Mouse (Mus musculus) thymus, postnatal 10 days (tissue): ENCODE data around the gene Txndc8.

Experiments
- DNase-seq, 2 experiments: peaks; one replicate each; pipeline ENCODE4 v3.0.0; 2021; ENCODE audit warnings: low spot score in 2 of 2

The Txndc8 gene

DNA sequence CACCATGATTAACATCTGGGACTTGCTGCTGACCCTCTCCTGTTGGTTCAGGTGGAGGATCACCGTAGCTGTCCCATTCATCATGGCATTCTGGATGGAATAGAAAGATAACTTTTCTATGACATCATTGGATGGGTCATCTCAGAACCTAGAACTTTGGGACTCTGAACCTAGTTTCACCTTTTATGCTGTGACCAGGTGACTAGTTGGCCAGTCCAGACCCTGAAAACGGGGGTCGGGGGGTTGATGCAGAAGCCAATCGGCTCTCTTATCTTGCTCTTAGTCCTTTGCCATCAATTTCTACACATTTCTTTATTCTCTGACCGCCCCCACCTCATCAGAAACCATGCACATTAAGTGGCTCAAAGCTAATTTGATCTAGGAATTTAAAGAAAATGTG lies at the start of gene Txndc8:
Gene Txndc8, minus strand, starts transcription at position 101 of the 400 bp plus-strand sequence.
- DNase-seq, result no peak

DNA sequence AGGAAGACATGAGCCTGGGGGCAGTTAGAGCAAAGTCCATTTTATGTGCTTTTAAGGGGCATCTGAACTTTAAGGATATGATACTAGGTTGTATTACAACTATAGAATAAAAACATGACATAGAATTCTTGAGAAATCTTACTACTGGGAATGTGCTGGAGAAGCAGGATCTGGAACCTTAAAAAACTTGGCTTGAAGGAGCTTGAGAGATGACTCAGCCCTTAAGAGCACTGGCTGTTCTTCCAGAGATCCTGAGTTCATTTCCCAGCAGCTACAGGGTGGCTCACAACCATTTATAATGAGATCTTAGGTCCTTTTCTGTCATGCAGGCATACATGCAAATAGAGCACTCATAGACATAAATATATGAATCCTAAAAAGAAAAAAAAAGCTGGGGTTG lies 46.7 kb upstream of the Txndc8 start:
- DNase-seq, result no peak

DNA sequence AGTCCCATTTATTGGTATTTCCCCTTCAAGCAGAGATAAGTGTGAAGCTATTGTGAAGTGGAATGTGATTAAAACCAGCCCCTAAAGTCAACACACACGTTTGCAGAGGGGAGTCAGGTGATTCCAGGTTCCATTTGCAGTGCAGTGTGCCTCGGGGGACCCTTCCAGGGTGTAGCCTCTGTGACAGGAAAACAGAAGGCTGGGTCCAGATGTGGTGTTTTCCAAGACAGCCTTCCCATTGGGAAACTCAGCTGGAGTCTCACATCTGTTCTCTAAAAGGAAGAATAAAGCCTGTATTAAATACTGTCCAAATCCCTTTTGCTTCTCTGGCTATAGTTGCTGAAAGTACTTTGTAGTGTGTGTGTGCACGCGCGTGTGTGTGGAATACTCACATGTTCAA lies 45.5 kb upstream of the Txndc8 start:
- DNase-seq, result no peak

DNA sequence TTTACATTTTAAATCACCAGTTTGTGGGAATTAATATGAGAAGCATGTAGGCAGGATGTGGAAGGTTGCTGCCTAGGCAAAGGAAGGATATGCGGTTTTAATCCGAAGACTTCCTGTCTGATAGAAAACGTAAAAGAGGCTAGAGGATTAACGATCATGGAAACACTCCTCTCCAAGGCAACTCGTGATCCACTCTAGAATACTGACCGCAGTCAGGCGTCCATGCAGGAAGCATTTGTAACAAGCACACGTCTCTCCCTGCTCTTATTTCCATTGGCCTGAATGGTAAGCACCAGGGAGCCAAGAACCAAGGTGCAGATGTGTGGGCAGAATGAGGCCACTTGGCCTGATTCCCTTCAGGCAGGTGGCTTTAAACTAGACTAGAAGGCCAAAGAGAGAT lies 41.8 kb upstream of the Txndc8 start:
- DNase-seq, result no peak

DNA sequence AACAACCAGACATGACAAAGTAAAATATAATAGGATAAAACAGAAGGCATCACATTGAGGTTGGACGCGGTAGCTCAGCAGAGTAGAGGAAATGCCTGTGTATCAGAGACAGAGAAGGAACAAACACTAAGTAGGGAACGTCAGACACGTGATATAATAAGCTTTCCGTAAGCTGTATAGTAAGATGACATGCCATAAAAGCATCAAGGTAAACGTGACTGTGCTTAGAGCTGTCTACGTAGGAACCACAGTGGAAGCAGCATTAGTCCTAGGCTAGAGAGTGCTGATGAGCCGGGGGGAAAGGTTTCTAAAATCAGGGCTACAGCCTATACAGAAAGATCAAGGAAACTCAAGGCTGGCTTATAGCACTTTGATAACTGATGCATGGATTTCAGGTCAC lies 41.4 kb upstream of the Txndc8 start:
- no peak for DNase-seq

DNA sequence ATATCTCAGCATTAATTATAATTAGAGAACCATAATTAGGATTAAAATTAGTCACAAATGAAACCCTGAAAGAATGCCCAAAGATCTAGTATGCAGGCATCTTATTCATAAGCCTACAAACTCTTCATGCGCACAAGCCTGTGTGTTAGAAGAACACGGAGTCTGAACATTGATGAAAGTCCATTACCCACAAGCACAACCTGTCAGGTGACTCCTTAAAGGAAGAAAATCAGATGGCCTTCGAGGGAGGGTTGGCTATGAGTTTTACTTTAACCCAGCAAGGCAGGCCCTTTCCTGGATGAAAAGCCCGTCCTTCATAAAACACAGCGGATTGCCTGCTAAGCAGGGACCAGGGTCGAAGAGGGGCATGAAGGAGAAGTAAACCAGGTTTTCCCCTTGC lies 35.9 kb upstream of the Txndc8 start:
- DNase-seq, result no peak

DNA sequence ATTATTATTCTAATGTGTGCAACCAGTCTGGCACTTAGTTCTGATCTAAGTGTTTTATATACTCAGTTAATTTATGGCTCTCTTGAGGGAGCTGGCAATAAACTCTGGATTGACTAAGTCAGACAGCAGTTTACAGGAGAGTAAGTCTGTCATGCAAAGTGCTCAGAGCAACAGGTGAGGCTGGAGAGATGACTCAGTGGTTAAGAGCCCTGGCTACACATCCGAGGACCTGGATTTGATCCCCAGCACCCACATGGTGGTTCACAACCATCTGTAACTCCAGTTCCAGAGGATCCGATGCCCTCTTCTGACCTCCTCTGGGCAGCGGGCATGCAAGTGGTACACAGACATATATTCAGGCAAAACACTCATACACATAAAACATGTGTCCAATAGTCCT lies 35.4 kb upstream of the Txndc8 start:
- no peak for DNase-seq

DNA sequence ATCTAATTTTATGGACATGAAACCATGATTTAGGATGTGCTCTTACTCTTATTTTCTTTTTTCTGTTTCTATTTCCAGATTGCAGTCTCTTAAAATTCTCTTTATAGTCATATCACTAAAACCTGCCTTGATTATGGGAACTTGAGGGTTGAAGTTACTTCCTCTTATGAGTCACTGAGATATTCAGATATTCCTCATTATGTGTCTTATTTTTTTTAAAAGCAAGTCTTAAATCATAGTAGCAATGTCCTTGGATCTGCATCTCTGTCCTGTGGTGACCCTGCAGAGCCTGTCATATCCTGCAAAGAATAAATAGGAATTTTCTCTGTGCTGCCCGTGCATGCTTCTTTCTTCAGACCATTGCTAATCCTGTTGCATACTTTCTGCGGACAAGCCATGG lies 31.2 kb upstream of the Txndc8 start:
- no peak for DNase-seq

DNA sequence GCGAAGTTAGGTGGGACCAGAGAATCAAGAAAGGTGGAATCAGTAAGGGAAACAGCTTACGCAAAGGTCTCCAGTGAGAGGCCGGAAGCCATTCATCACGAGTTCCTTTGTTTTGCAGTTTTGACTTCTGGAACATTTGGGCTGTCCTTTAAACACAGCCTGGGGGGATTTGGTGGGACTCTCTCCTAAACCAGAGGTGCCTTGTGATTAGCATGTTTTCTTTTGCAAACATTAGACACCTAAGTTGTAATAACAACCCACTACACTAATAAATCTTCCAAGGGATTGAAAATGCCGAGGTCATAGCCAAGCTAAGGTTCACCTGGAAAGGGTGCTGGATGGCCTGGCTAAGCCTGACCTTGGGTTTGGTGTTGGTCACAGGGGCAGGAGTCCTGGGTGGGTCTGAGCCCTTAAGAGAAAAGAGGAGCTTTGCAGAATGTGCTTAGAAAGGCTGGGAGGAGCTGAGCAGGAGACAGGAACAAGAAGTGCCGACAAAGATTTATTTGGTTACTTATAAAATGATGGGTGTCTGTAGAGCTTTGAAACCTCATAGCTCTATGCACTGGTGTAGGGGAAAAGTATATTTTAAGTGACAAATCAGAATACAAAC lies 28.3 kb upstream of the Txndc8 start:
- DNase-seq, result no peak

DNA sequence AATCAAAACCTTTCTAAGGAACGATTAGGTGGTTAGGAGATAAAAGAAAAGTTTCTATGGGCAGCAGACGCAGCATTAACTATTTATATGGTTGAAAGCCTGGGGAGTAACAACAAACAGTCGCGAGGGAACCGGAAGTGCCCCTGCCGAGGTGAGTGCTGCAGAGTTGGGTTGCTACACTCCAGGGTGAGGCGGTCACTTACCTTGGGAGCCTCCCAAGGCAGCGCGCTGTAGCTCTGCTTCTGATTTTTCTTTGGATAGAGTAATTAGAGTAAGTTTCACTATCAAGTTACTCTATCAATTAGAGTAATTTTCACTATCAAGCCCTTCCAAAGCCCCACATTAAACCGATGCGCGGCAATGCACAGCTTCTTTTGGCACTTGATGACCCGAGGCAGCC lies 25.7 kb upstream of the Txndc8 start:
- no peak for DNase-seq

DNA sequence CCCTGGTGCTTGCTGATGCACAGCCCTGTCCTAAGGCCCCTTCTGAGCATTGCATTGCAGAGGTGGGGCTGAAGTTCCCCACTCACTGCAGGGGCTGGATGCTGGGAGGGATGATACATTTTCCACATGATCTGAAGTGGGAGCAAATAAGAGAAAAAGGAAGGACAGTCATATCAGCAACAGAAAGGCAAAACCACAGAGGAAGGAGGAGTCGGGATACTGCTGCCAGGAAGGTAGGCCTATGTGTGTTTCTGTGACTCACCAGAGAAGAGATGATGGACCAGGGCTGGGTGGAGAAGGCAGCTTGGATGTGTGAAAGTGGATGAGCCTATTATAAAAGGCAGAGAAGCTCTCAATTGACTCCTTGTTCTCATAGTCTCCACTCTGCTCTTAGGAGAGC lies 23.8 kb upstream of the Txndc8 start:
- DNase-seq, result no peak

DNA sequence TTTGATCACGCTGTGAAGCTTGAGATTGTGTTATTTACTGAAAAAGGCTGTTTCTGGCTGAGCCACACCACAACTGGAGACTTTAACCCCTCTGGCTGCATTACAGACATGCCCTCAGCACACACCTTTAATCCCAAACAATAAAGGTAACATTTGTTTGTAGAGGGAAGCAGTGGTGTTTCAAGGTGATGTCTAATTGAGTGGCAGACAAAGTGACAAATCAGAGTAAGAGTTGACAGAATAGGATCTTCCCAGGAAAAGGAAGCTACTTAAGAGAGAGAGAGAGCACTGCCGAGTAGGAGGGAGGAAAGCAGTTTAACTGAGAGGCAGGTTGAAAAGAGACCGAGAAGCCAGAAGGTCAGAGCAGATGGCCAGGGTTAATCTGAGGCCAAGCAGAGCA lies 5.4 kb downstream of the Txndc8 start:
- DNase-seq, result no peak

DNA sequence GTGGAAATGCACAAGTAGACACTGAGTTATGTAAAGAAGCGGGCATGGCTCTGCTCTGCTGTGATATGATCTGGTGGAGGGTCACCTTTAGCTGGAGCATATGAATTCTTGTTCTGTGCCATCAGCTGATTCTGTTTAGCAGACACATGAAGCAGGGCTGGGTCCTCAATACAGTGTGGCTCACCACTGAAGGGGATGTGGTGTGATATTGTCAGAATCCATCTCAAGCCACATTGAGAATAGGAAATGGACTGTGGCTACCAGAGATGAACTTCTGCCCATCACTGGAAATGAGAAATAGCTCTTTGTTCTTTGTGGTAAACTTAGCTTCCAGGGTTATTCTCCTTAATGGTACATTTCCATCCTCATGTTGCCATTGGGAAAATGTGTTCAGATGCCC lies 17.5 kb downstream of the Txndc8 start:
- DNase-seq, result no peak

DNA sequence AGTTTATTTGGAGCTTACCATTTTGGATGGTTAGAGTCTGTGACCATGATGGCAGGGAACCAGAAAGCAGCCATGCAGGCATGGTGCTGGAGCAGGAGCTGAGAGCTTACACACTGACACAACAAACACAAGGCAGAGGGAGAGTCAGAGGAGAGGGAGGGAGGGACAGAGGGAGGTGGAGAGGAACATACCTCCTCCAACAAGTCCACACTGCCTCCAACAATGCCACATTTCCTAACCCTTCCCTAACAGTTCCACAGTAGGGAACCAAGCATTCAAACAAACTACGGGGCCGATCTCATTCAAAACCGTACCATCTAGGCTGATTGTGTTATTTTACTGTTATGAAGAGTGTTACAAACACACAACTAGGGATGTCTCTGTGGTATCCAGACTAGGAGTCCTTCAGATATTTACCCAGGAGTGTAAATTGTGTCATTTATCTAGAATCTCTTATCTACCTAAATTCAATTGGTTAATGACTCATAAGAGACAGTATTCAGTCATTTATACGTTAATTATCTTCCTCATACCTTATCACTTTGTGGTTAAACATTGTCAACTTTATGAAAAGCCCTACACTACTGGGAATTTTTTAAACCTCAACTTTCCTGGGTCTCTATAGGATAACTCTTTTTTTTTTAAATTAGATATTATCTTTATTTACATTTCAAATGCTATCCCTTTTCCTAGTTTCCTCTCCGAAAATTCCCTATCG lies 34.4 kb downstream of the Txndc8 start:
- DNase-seq, result no peak

DNA sequence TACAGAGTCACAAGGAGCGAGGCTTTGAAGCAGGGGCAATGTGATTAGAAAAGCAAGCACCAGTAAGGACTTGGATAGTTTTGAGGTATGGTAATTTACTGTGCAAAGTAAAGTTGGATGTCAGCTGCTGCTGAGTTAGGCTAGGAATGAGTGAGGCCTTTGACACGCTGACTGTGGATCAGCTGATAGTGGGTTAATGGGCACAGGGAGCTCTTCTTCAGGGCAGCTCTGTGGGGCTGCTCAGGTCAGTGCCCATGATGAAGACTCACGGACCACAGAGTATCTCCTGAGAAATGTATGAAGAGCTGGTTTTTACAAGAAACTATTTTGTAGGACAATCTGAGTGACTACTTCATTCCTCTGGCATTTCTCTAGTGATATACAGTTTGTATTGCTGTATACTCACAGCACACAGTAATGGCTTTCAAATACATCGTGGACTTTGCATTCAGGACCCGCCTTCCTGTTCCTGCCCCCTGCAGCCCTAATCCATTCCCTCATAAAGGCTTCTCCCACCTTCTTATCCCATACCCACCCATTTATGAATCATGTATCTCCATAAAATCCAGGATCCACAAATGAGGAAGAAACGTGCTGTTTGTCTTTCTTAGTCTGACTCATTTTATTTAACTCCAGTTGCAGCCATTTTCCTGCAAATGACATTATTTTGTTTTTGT lies 35.2 kb downstream of the Txndc8 start:
- no peak for DNase-seq

DNA sequence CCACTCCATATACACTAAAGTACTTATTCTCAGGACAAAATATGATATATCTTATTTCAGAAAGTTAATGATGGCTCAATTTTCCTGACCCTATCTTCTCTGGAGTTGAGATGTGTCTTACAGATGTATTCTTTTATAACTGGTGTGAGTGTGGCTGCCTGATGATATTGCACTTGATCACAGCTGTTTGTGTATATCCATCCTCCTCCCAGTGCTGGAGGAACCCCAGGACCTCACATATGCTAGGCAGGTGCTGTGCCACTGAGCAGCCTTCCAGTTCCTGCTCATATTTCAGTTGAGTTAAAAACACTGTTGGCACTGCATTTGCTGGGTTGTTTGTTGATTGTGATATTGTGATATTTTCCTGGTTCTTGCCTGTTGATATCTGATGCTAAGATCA lies 38.6 kb downstream of the Txndc8 start:
- DNase-seq, result no peak

DNA sequence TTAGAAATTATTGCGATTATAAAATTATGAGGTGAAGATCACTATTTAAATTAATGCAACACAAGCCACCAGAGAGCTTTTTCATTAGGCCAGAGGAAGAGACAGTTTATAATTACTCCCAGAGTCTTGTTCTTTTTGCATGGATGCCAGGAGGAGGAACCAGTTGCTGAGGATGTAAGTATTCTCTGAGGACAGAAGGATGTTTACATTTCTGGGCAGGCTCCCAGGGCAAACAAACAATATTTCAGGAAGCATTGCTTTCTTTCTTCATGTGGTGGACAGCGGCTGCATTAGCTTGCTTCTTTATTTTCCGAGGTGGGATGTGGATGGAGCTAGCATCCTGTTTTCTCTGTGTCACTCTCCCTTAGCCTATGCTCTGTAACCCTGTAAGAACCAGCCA lies 41.7 kb downstream of the Txndc8 start:
- no peak for DNase-seq

DNA sequence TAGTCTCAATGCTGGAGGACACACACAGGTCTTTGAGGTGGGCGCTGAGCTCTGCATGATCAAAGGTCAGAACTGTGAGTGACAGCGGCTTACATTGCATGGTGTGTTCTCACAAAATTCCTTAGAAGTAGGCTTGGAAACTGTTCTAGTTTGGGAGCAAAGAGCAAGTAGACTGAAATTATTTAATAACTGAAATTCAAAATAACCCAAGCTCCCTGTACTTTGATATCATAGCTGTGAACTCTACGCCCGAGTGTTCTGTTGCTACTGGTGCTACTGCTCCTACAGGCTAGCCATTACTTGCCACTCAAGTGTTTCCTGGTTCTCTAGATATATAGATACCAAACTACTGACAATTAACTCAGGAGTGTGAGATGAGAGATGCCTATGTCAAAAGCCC lies 43.4 kb downstream of the Txndc8 start:
- no peak for DNase-seq

DNA sequence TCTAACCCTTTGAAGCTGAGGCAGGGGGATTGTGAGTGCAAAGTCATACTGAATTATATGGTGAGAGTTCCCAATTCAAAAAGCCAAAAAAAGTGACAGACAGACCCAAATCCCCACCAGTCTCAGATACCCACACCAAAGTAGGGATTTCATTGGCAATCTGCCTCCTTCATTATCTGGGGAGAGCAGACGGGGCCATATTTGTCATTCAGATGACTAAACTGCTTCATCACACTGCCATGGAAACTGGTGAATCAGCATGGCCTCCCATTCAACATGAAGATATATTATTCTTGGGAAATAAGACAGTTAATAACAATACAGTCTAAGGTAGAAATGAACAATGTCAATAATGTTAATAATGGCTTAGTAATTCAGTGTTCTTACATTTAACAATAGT lies 44.8 kb downstream of the Txndc8 start:
- DNase-seq, result no peak

DNA sequence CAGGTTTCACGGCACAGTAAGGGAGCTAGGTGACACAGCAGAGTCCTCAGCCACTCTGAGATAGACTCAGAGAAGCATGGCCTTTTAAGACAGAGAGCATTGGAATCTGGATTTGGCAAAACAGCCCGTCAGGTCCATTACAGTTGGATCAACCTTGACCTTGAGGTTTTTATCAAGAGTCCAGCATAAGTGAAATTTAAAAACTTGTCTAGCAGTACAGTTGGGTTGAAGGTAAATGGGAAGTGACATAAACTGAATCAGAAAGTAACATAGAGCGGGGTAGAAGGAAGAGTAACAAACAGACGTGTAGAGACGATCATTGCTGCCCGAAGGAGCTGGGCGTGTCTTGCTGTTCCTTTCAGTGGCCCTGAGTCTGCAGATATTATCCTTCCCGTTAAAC lies 49.9 kb downstream of the Txndc8 start:
- no peak for DNase-seq

DNA sequence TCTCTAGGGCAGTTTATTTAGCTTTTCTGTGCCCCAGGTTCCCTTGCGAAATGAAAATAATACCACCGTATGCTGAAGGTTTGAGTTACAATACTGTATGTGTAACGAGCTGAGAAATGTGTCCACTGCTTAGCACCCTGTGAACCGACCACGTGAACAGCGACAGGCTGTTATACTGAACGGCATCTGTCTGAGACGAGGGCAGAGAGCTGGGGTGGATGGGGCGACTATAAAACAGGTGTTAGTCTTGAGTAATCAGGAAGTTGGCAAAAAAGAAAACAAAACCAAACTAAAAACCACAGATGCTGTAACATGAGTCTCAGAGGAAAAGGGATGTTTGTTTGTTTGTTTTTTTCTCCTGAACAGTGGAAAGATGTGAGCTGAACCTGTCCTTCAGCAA lies 50.8 kb downstream of the Txndc8 start:
- DNase-seq, result peak; percentile 59 to 60

DNA sequence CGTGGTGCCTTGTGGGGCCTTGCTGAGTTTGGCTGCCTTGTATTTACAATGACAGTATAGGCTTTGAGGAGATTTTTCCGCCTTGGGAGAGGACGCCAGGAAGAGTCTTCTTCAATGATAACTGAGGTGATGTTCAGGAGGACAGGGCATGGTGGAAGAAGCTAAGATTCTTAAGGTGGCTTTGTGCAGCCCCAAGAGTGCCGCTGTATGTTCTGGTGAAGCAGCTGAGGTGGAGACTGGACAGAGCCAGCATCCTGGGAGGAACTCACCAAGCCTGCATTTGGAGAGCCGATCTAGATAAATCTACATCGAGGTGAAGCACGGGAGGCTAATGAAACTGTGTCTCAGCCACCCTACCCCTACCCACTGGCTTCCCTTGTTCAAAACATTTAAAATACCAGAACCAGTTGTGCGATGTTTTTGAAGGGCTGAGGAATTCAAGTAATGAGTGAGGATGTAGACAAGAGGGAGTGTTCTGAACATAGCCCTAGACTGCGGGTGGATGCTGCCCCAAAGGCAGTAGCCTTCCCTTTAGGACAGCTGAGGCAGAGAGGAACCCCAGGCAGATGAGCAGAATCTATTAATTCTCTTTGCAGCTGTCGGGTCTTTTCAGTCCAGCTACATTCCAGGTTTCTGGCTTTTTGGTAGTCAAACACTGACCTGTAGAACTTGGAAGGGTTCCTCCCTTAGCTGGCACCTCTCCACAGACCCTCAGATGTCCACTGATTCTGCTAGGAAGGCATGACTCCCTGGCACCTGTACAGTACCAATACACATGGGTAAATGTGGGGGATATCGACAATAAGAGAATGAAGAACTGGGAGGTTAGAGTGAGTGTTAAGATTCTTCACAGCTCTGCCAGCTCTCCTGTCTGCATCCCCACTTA lies 51.5 kb downstream of the Txndc8 start:
- no peak for DNase-seq
